Mouse (Mus musculus) myocyte (in vitro differentiated cells): ENCODE data around the gene Tcte1.

Experiments
- MAX ChIP-seq: IDR thresholded peaks from one replicate; pipeline ENCODE4 v1.6.1; 2011; ENCODE audit warnings: low read depth, mild to moderate bottlenecking, control low read depth
- MYOD1 ChIP-seq, 3 experiments: IDR thresholded peaks; one replicate each; pipeline ENCODE4 v1.6.1; 2011; ENCODE audit warnings: control low read depth in 2 of 3, low read depth in 2 of 3, mild to moderate bottlenecking in 2 of 3, moderate library complexity in 1 of 3; ENCODE audit not compliant: insufficient read length in 2 of 3, control insufficient read depth in 1 of 3
- POLR2A ChIP-seq: IDR thresholded peaks from one replicate; pipeline ENCODE4 v1.6.1; 2011; ENCODE audit warnings: low read depth, mild to moderate bottlenecking, control low read depth, moderate library complexity; ENCODE audit not compliant: insufficient read length
- POLR2AphosphoS2 ChIP-seq: IDR thresholded peaks from one replicate; pipeline ENCODE4 v1.6.1; 2011; ENCODE audit warnings: low read depth, control low read depth; ENCODE audit not compliant: insufficient read length
- SRF ChIP-seq: IDR thresholded peaks from one replicate; pipeline ENCODE4 v1.6.1; 2011; ENCODE audit warnings: low read depth; ENCODE audit not compliant: control insufficient read depth, insufficient read length
- TCF12 ChIP-seq: IDR thresholded peaks from one replicate; pipeline ENCODE4 v1.6.1; 2011; ENCODE audit warnings: mild to moderate bottlenecking, control low read depth; ENCODE audit not compliant: poor library complexity, insufficient read depth, severe bottlenecking
- TCF3 ChIP-seq: IDR thresholded peaks from one replicate; pipeline ENCODE4 v1.6.1; 2011; ENCODE audit warnings: low read depth, control low read depth; ENCODE audit not compliant: insufficient read length
- USF1 ChIP-seq: IDR thresholded peaks from one replicate; pipeline ENCODE4 v1.6.1; 2011; ENCODE audit warnings: low read depth, mild to moderate bottlenecking, control low read depth, moderate library complexity

- no peak for TF ChIP-seq POLR2A
- TF ChIP-seq MAX, result no peak
- TF ChIP-seq USF1, result no peak
- TF ChIP-seq TCF12, result no peak
- no peak for TF ChIP-seq SRF
- no peak for TF ChIP-seq MYOD1 (IDR thresholded peaks at IDR 0.05; ENCODE audit: control insufficient read depth in 1 of 3, insufficient read length in 2 of 3, low read depth in 2 of 3)
- TF ChIP-seq POLR2AphosphoS2, result no peak
- TF ChIP-seq TCF3, result no peak
These were observed 19.9 kb downstream of the Tcte1 start for GRCm38 (mm10) chr17:45543115-45543514.
